Mouse (Mus musculus): ENCODE data around the gene Serpina1c.
"Not testable (repeated sequence)": the region's sequence is repeated elsewhere in the genome, so short reads cannot be mapped to it uniquely, and the experiment has no call there.

Gene Serpina1c

GRCm38 (mm10) chr12:103904837-103905340 lies at the start of gene Serpina1c:
Gene Serpina1c, minus strand, starts transcription at chr12:103904887.
- in situ Hi-C loops (cut with MboI, MseI) = loop anchor here (5.0 kb wide), 1 partner anchor 52 kb away; the partner anchor contains the start of gene Serpina1e

GRCm38 (mm10) chr12:103952972-103953371 lies 48.3 kb upstream of the Serpina1c start:
- in situ Hi-C loops (cut with MboI, MseI) = not testable (repeated sequence)

GRCm38 (mm10) chr12:103946243-103946642 lies 41.6 kb upstream of the Serpina1c start:
- in situ Hi-C loops (cut with MboI, MseI) = no loop called here

GRCm38 (mm10) chr12:103909181-103909580 lies 4.5 kb upstream of the Serpina1c start:
- in situ Hi-C loops (cut with MboI, MseI) = loop anchor here (5.0 kb wide), 1 partner anchor 48 kb away; the partner anchor contains the start of gene Serpina1e

- in situ Hi-C loops (cut with MboI, MseI) = loop anchor here (5.0 kb wide), 1 partner anchor 50 kb away; the partner anchor contains the start of gene Serpina1e
Observed at GRCm38 (mm10) chr12:103907746-103908145, 3.1 kb upstream of the Serpina1c start.

- in situ Hi-C loops (cut with MboI, MseI) = not testable (repeated sequence)
Observed at GRCm38 (mm10) chr12:103901929-103902328, 2.8 kb downstream of the Serpina1c start.

- in situ Hi-C loops (cut with MboI, MseI) = not testable (repeated sequence)
Observed at GRCm38 (mm10) chr12:103866873-103867272, 37.8 kb downstream of the Serpina1c start.

GRCm38 (mm10) chr12:103863101-103863974 lies 41.3 kb downstream of the Serpina1c start, which contains the start of gene Serpina1a:
Gene Serpina1a, minus strand, starts transcription at chr12:103863562.
- in situ Hi-C loops (cut with MboI, MseI) = loop anchor here (5.0 kb wide), 1 partner anchor 91 kb away; the partner anchor contains the start of gene Serpina1d

- in situ Hi-C loops (cut with MboI, MseI) = loop anchor here (5.0 kb wide), 1 partner anchor 89 kb away; the partner anchor contains the start of gene Serpina1d
Observed at GRCm38 (mm10) chr12:103860976-103861375, 43.7 kb downstream of the Serpina1c start.

GRCm38 (mm10) chr12:103860571-103860970 lies 44.1 kb downstream of the Serpina1c start:
- in situ Hi-C loops (cut with MboI, MseI) = loop anchor here (5.0 kb wide), 1 partner anchor 88 kb away; the partner anchor contains the start of gene Serpina1d

GRCm38 (mm10) chr12:103859584-103859983 lies 45.1 kb downstream of the Serpina1c start:
- in situ Hi-C loops (cut with MboI, MseI) = loop anchor here (5.0 kb wide), 1 partner anchor 38 kb away; no protein-coding TSS in a partner anchor

- in situ Hi-C loops (cut with MboI, MseI) = not testable (repeated sequence)
Observed at GRCm38 (mm10) chr12:103853032-103853431, 51.7 kb downstream of the Serpina1c start.

All from T-helper 1 cell (primary cell).